Mouse (Mus musculus): ENCODE results near the gene Ptprg. TPM values are rescaled to one million over a fixed set of nuclear protein-coding genes. Genes with fewer than 3 reads are reported as not detected.

Gene Ptprg
- polyA plus RNA-seq, 2 experiments: 0.69 to 1.4 TPM

DNA sequence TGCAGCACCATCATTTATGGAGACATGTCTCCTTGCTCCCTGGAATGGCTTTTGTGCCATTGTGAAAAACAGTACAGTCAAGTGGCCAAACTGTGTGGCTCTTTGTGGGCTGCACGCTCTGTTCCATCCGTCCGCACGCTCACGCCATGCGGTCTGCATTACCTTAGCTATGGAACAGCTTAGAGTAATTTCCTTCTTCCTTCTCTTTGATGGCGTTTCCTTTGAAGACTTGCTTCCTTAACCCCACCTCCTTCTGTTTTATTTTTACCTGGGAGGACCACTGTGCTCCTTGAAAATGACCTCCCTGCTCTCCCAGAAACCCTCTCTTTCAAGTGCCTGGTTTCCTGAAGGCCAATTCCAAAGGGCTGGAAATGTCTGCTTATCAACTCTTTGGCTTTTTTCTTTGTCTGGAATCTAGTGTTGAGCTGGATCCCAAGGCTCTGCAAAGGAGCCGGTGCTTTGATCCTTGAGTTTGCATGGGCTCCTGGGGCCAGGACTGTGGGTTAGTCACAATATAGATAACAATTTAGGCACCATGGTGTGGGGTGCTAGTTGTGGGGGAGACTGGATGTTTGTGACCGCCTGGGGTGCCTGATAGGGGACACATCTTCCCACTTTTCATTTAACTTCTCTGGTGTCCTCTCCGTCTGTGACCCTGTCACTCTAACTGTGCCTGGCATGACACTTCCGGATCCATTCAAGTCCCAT is 149.6 kb downstream of the Ptprg start:
- no peak for ATAC-seq (ENCODE audit: insufficient read depth)
- no peak overlapping the region for H3K4me2 ChIP-seq (ENCODE audit: low read depth)
- no peak overlapping the region for H3K4me3 ChIP-seq (ENCODE audit: insufficient read depth in 1 of 2, low read depth in 2 of 2, low read length in 2 of 2)
- no peak for TF ChIP-seq CTCF (IDR thresholded peaks at IDR 0.05; ENCODE audit: low read depth)
- no peak for TF ChIP-seq EP300 (IDR thresholded peaks at IDR 0.05; ENCODE audit: low read depth)
- DNase-seq (ENCODE audit: low read depth in 3 of 3, low spot score in 3 of 3): no peak
- 0 out of 4 replicates have a peak, but pooled peaks cover 0 to 2% of the 10 kb centered on the region in 2 experiments for H3K4me1 ChIP-seq (replicated peaks; ENCODE audit: control insufficient read depth in 2 of 2, insufficient read depth in 2 of 2, low read length in 1 of 2)
- no peaks in the 10 kb centered on the region for H3K36me3 ChIP-seq (replicated peaks; ENCODE audit: control insufficient read depth, insufficient read depth, low read depth)
- 49% methylated on average over 11 of the region's 11 CpGs for WGBS (ENCODE audit: insufficient replicate concordance)
- H3K27ac ChIP-seq: no peak overlapping the region
- H3K27me3 ChIP-seq (ENCODE audit: control insufficient read depth, insufficient read depth, low read length): no peaks in the 10 kb centered on the region
- H3K9ac ChIP-seq (replicated peaks): no peak overlapping the region
- no peaks in the 10 kb centered on the region for H3K9me3 ChIP-seq (ENCODE audit: control insufficient read depth, low read length)

DNA sequence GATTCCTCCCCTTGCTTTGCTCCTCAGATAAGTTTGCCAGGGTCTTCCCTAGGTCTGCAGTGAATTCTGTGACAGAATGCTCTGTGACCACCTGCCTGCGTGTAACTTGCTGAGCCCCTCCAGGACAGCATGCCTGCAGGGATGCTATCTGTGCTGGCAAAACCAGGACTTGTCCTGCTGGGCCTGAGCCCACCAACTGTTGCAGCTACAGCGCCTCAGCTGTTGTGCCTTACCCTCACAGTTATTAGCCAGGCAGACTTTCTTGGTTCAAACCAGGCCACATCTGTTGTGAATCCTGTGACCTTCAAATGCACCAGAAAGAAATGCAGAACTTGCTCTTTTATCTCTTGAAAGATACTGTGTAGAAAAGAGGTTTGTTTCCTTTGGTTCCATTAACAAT is 151.5 kb downstream of the Ptprg start:
- TF ChIP-seq CTCF (IDR thresholded peaks at IDR 0.05; ENCODE audit: low read depth) (no peak), EP300 (IDR thresholded peaks at IDR 0.05; ENCODE audit: low read depth) (no peak)
- H3K4me2 ChIP-seq (ENCODE audit: low read depth): no peak overlapping the region
- no peak overlapping the region for H3K4me3 ChIP-seq (ENCODE audit: insufficient read depth in 1 of 2, low read depth in 2 of 2, low read length in 2 of 2)
- ATAC-seq (ENCODE audit: insufficient read depth) (no peak), DNase-seq (ENCODE audit: low read depth in 3 of 3, low spot score in 3 of 3) (no peak)
- H3K27me3 ChIP-seq (ENCODE audit: control insufficient read depth, insufficient read depth, low read length): no peaks in the 10 kb centered on the region
- H3K36me3 ChIP-seq (replicated peaks; ENCODE audit: control insufficient read depth, insufficient read depth, low read depth): no peaks in the 10 kb centered on the region
- no peaks in the 10 kb centered on the region for H3K9me3 ChIP-seq (ENCODE audit: control insufficient read depth, low read length)
- 49% methylated on average over 2 of the region's 2 CpGs for WGBS (ENCODE audit: insufficient replicate concordance)
- no peak overlapping the region for H3K27ac ChIP-seq
- no peak overlapping the region for H3K9ac ChIP-seq (replicated peaks)
- 0 out of 4 replicates have a peak, but pooled peaks cover 0 to 2% of the 10 kb centered on the region in 2 experiments for H3K4me1 ChIP-seq (replicated peaks; ENCODE audit: control insufficient read depth in 2 of 2, insufficient read depth in 2 of 2, low read length in 1 of 2)

DNA sequence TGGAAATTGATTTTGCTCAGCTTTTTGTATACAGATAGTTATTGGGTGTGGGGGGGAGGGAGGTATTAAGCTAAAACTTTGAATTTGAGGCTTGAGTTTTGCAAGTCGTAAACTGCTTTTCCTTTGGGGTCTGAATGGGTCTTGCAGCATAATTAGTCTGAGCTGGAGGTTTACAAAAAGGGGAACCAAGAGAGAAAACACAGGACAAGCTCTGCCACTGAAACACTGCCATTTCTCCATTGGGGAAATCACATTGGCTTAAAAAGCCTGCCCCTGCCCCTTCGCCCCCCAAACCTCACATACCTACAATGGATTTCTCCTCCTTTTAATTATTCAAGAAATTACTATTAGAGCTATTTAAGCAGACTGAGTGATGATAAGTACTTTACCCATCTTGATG is 156.0 kb downstream of the Ptprg start:
- ATAC-seq (ENCODE audit: insufficient read depth) (no peak), DNase-seq (ENCODE audit: low read depth in 3 of 3, low spot score in 3 of 3) (no peak)
- H3K4me1 ChIP-seq (replicated peaks; ENCODE audit: control insufficient read depth in 2 of 2, insufficient read depth in 2 of 2, low read length in 1 of 2): no peaks in the 10 kb centered on the region
- 36% methylated on average over 2 of the region's 2 CpGs for WGBS (ENCODE audit: insufficient replicate concordance)
- no peak overlapping the region for H3K9ac ChIP-seq (replicated peaks)
- no peaks in the 10 kb centered on the region for H3K9me3 ChIP-seq (ENCODE audit: control insufficient read depth, low read length)
- H3K4me3 ChIP-seq (ENCODE audit: insufficient read depth in 1 of 2, low read depth in 2 of 2, low read length in 2 of 2): no peak overlapping the region
- no peak for TF ChIP-seq EP300 (IDR thresholded peaks at IDR 0.05; ENCODE audit: low read depth)
- no peak overlapping the region for H3K4me2 ChIP-seq (ENCODE audit: low read depth)
- H3K27me3 ChIP-seq (ENCODE audit: control insufficient read depth, insufficient read depth, low read length): no peaks in the 10 kb centered on the region
- H3K27ac ChIP-seq: no peak overlapping the region
- H3K36me3 ChIP-seq (replicated peaks; ENCODE audit: control insufficient read depth, insufficient read depth, low read depth): no peaks in the 10 kb centered on the region

DNA sequence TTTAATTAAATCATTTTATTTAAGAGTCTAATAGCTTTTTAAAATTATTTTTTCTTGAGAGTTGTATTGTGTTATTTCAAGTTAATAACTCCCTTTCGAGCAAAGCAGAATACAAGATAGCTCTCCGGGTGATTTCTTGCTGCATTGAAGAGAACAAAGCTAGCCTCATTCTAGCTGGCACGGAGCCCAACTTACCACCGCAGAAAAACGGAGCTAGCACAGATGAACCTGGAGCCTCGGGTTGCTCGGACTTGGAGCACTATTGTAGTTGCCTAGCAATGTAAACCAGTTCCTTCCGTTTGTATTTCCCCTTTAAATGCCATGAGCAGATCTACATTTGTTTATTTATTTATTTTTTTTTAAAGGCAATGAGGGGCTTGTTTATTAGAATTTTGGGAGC is 156.5 kb downstream of the Ptprg start:
- DNase-seq (ENCODE audit: low read depth in 3 of 3, low spot score in 3 of 3): no peak
- H3K4me2 ChIP-seq (ENCODE audit: low read depth): no peak overlapping the region
- no peak overlapping the region for H3K4me3 ChIP-seq (ENCODE audit: insufficient read depth in 1 of 2, low read depth in 2 of 2, low read length in 2 of 2)
- no peaks in the 10 kb centered on the region for H3K9me3 ChIP-seq (ENCODE audit: control insufficient read depth, low read length)
- H3K27me3 ChIP-seq (ENCODE audit: control insufficient read depth, insufficient read depth, low read length): no peaks in the 10 kb centered on the region
- H3K36me3 ChIP-seq (replicated peaks; ENCODE audit: control insufficient read depth, insufficient read depth, low read depth): no peaks in the 10 kb centered on the region
- no peak for ATAC-seq (ENCODE audit: insufficient read depth)
- TF ChIP-seq EP300 (IDR thresholded peaks at IDR 0.05; ENCODE audit: low read depth): no peak
- no peak for TF ChIP-seq CTCF (IDR thresholded peaks at IDR 0.05; ENCODE audit: low read depth)
- H3K27ac ChIP-seq: no peak overlapping the region
- 58% methylated on average over 8 of the region's 8 CpGs for WGBS (ENCODE audit: insufficient replicate concordance)
- H3K9ac ChIP-seq (replicated peaks): no peak overlapping the region
- H3K4me1 ChIP-seq (replicated peaks; ENCODE audit: control insufficient read depth in 2 of 2, insufficient read depth in 2 of 2, low read length in 1 of 2): no peaks in the 10 kb centered on the region

DNA sequence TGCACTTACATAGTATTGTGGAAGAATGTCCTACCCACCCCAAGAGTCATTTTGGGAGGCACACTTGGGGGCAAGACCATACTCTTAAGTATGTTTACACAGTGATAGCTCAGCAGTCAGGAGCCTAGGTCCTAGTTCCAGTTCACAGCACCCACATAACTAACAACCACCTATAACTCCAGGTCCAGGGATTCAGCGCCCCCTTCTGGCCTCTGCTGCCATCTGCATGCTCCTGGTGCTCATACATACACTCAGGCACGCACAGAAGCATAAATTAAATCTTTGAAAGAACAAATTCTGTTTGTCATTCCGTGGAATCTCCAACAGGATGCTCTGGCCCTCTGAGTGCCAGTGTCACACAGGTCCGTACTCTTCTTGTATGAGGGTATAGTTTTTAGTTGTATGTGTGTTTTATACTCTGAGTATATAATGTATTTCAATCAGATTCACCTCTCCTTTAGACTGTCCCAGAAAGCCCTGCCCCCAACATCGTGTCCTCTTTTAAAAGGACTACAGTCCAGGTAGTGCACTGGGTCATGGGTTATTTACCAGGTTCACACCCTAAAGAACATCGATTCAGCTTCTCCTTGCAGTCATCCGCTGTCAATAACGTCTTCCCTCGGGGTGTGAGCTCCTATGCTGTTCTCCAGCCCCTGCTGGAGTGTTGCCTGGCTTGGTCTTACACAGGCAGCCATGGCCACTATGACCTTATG is 157.2 kb downstream of the Ptprg start:
- H3K27me3 ChIP-seq (ENCODE audit: control insufficient read depth, insufficient read depth, low read length): no peaks in the 10 kb centered on the region
- no peaks in the 10 kb centered on the region for H3K4me1 ChIP-seq (replicated peaks; ENCODE audit: control insufficient read depth in 2 of 2, insufficient read depth in 2 of 2, low read length in 1 of 2)
- no peaks in the 10 kb centered on the region for H3K9me3 ChIP-seq (ENCODE audit: control insufficient read depth, low read length)
- ATAC-seq (ENCODE audit: insufficient read depth) (no peak), DNase-seq (ENCODE audit: low read depth in 3 of 3, low spot score in 3 of 3) (no peak)
- H3K9ac ChIP-seq (replicated peaks): no peak overlapping the region
- no peak overlapping the region for H3K27ac ChIP-seq
- no peaks in the 10 kb centered on the region for H3K36me3 ChIP-seq (replicated peaks; ENCODE audit: control insufficient read depth, insufficient read depth, low read depth)
- no peak overlapping the region for H3K4me2 ChIP-seq (ENCODE audit: low read depth)
- TF ChIP-seq CTCF (IDR thresholded peaks at IDR 0.05; ENCODE audit: low read depth): no peak
- no peak for TF ChIP-seq EP300 (IDR thresholded peaks at IDR 0.05; ENCODE audit: low read depth)
- WGBS (ENCODE audit: insufficient replicate concordance): 64% methylated on average over 9 of the region's 9 CpGs
- H3K4me3 ChIP-seq (ENCODE audit: insufficient read depth in 1 of 2, low read depth in 2 of 2, low read length in 2 of 2): no peak overlapping the region
